Mouse (Mus musculus): ENCODE data around the gene A930018P22Rik.
A peak's percentile ranks its signal among the peaks of the same experiment; 100 is the strongest.
"Not testable (repeated sequence)": the region's sequence is repeated elsewhere in the genome, so short reads cannot be mapped to it uniquely, and the experiment has no call there.

A930018P22Rik gene

GRCm38 (mm10) chr2:104122505-104123378, at the start of gene A930018P22Rik:
TSS of gene A930018P22Rik (plus strand) at chr2:104122769.
- DNase-seq (ENCODE audit: low read depth, low spot score) = peak; percentile 85

- not testable (repeated sequence) for DNase-seq (ENCODE audit: low read depth, low spot score)
These were observed 44.3 kb upstream of the A930018P22Rik start for GRCm38 (mm10) chr2:104078285-104078684.

GRCm38 (mm10) chr2:104081436-104082050, 41.0 kb upstream of the A930018P22Rik start:
- DNase-seq (ENCODE audit: low read depth, low spot score) = not testable (repeated sequence)

GRCm38 (mm10) chr2:104082474-104082873, 40.1 kb upstream of the A930018P22Rik start:
- no peak for DNase-seq (ENCODE audit: low read depth, low spot score)

DNA sequence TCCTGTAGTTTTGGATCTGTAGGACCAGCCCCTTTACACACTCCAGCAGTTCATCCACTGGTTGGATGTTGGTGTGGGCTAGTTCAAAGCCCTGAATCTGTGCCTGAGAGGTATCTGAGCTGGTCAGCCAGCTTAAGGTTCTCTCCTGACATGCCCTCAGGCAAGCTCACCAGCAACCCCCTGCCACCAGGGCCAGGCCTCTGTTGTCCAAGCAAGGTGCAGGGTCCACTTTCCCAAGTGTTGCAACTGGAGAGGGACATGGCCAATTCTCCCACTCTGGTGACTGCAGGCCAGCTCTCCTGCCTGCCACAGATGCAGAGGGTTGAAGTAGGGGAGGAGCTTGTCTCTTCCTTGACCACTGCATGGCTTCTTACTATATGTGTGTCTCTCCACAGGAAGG, 38.5 kb upstream of the A930018P22Rik start:
- DNase-seq (ENCODE audit: low read depth, low spot score) = not testable (repeated sequence)

GRCm38 (mm10) chr2:104087562-104087961, 35.0 kb upstream of the A930018P22Rik start:
- not testable (repeated sequence) for DNase-seq (ENCODE audit: low read depth, low spot score)

GRCm38 (mm10) chr2:104093305-104093704, 29.3 kb upstream of the A930018P22Rik start:
- DNase-seq (ENCODE audit: low read depth, low spot score) = no peak

DNA sequence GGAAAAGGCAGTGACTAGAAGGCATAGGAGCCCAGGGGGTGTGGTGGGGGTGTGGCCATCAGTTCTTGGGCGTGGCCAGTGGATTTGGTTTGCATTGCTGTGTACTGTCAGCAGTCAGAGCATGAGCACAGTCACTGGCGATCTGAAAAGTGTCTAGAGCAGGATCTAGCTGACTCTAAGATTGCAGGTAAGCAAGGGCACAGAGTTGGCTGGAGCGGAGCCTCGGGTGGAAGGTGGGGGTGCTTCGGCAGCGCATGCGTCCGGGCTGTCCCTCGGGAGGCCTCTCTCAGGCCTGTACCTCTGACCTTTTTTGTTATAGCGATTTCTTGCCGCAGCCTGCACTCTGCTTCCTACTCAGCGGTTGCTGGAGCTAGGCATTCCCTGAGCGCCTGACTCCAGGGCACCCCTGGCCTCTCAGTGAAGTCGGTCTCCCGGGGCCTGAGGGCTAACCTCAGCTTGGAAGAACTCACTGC, 26.8 kb upstream of the A930018P22Rik start, which contains the start of gene Cd59a:
Gene Cd59a, plus strand, starts transcription at position 61 of the 473 bp plus-strand sequence.
- DNase-seq (ENCODE audit: low read depth, low spot score) = peak; percentile 76

GRCm38 (mm10) chr2:104096256-104096655, 26.3 kb upstream of the A930018P22Rik start:
- no peak for DNase-seq (ENCODE audit: low read depth, low spot score)

GRCm38 (mm10) chr2:104096796-104097195, 25.8 kb upstream of the A930018P22Rik start:
- DNase-seq (ENCODE audit: low read depth, low spot score) = not testable (repeated sequence)

GRCm38 (mm10) chr2:104097396-104097795, 25.2 kb upstream of the A930018P22Rik start:
- DNase-seq (ENCODE audit: low read depth, low spot score) = not testable (repeated sequence)

GRCm38 (mm10) chr2:104098529-104099230, 23.9 kb upstream of the A930018P22Rik start:
- no peak for DNase-seq (ENCODE audit: low read depth, low spot score)

DNA sequence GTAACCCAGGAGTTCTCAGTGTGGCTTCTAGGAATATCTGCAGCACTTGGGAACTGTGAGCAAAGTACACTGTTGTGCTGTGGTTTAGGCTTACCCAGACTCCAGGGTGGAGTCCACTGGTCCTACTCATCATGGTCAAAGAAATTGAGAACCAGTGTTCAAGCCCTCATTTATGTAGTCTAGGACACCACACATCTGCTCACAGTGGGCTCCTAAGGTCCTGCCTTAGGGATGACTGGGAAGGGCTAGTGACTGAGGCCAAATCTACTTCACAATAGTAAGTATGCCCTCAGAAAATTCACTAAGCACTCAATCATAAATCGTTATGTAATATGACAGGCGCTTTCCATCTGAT, 23.4 kb upstream of the A930018P22Rik start:
- DNase-seq (ENCODE audit: low read depth, low spot score) = no peak

DNA sequence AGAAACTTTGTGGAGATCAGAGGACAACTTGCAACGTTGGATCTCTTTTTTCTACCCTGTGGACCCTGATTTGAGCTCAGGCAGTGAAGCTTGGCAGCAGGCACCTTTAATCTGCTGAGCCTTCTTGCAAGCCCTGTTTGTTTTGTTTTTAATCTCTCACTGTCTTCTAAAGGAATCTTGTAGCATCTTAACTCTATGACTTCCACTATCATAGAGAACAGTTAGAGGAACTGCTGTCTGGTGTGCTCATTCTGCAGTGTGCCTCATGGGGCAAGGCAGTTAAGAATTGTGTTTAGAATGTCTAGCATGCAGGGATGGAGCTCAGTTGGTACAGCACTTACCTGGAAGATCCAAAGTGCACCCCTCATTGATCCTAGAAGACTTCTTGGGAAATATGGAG, 22.6 kb upstream of the A930018P22Rik start:
- no peak for DNase-seq (ENCODE audit: low read depth, low spot score)

- no peak for DNase-seq (ENCODE audit: low read depth, low spot score)
These were observed 17.8 kb upstream of the A930018P22Rik start for GRCm38 (mm10) chr2:104104800-104105199.

- DNase-seq (ENCODE audit: low read depth, low spot score) = not testable (repeated sequence)
These were observed 13.5 kb upstream of the A930018P22Rik start for GRCm38 (mm10) chr2:104109021-104109420.

GRCm38 (mm10) chr2:104109528-104109927, 13.0 kb upstream of the A930018P22Rik start:
- DNase-seq (ENCODE audit: low read depth, low spot score) = no peak

GRCm38 (mm10) chr2:104110031-104110430, 12.5 kb upstream of the A930018P22Rik start:
- no peak for DNase-seq (ENCODE audit: low read depth, low spot score)

DNA sequence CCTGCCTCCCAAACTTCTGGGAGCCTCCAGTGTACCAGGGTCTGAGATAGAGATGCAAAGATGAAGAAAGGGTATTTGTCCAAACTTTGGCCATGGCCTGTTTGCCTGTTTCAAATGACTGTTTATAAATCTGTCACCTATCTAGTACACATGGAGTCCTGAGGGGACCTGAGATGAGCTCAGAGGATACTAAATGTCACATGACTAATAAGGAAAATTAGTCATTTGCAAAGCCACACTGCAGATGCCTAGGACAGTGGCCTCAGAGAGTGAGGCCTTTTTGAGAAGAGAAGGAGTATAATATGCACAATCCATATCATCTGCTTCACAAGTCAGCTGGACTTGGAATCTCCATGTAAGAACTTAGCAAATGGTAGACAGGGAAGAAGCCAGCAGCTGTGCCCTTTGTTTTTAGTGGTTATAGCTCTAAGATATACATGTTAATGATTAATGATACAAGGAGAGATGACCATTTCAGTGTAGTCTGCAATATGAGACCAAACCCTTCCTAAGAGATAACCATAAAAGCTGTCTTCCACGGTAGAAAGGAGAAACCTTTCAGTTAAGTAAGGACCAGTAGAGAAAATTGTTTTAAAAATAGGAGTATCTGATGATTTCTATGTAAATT, 11.3 kb upstream of the A930018P22Rik start:
- not testable (repeated sequence) for DNase-seq (ENCODE audit: low read depth, low spot score)

GRCm38 (mm10) chr2:104113563-104113962, 9.0 kb upstream of the A930018P22Rik start:
- not testable (repeated sequence) for DNase-seq (ENCODE audit: low read depth, low spot score)

- no peak for DNase-seq (ENCODE audit: low read depth, low spot score)
These were observed 7.7 kb upstream of the A930018P22Rik start for GRCm38 (mm10) chr2:104114898-104115297.

Data from forelimb bud, embryonic 11.5 days (tissue).